Mouse (Mus musculus) CH12.LX (cell line): ENCODE data around the gene Nags. TPM values are rescaled to one million over a fixed set of nuclear protein-coding genes. Genes with fewer than 3 reads are reported as not detected.

Experiments used
- DNase-seq: peaks from one replicate; pipeline ENCODE4 v3.0.0-alpha.2; 2013; ENCODE audit errors: extremely low read depth
- H3K27ac ChIP-seq: 2 replicates; pipeline ENCODE4 v1.5.1; 2012; ENCODE audit warnings: low read depth, mild to moderate bottlenecking, control low read depth, moderate library complexity; ENCODE audit not compliant: insufficient read depth
- H3K27me3 ChIP-seq: replicated peaks from 2 replicates; pipeline ENCODE3; 2012; ENCODE audit warnings: inconsistent platforms
- H3K36me3 ChIP-seq, 2 experiments: replicated peaks in 1 of 2; 2 replicates each; pipeline versions ENCODE3 to v1.6.1; 2012; ENCODE audit warnings: inconsistent platforms in 1 of 2, low read length in 1 of 2, mild to moderate bottlenecking in 1 of 2, mixed read lengths in 1 of 2, moderate library complexity in 1 of 2; ENCODE audit not compliant: control insufficient read depth in 1 of 2, insufficient read depth in 1 of 2
- H3K4me1 ChIP-seq, 2 experiments: 2 replicates each; pipeline ENCODE4 v1.6.1; 2012; ENCODE audit warnings: inconsistent platforms in 1 of 2, moderate library complexity in 1 of 2; ENCODE audit not compliant: insufficient read depth in 2 of 2, control insufficient read depth in 1 of 2
- H3K4me2 ChIP-seq: 2 replicates; pipeline ENCODE4 v1.6.1; 2012; ENCODE audit warnings: low read depth, mild to moderate bottlenecking, control low read depth; ENCODE audit not compliant: poor library complexity, insufficient read depth, severe bottlenecking
- H3K4me3 ChIP-seq, 3 experiments: fragments of 150-350 bp in 1 of 3; sonication (generic) in 1 of 3; replicated peaks in 1 of 3; 2 replicates each; pipeline versions ENCODE3 to v1.5.1; 2011 to 2012; ENCODE audit warnings: low read depth in 2 of 3, low read length in 2 of 3, mild to moderate bottlenecking in 2 of 3, moderate library complexity in 2 of 3, control low read depth in 1 of 3, improper control_type of control experiment in 1 of 3, inconsistent platforms in 1 of 3, mixed read lengths in 1 of 3; ENCODE audit not compliant: poor library complexity in 1 of 3
- H3K79me2 ChIP-seq: replicated peaks from 2 replicates; pipeline ENCODE4 v1.6.1; 2012; ENCODE audit warnings: mild to moderate bottlenecking, moderate library complexity; ENCODE audit not compliant: control insufficient read depth, poor library complexity, insufficient read depth, severe bottlenecking; ENCODE audit errors: extremely low read depth
- H3K9ac ChIP-seq: 2 replicates; pipeline ENCODE4 v1.6.1; 2012; ENCODE audit warnings: low read depth, mild to moderate bottlenecking, control low read depth, moderate library complexity; ENCODE audit not compliant: insufficient read depth
- H3K9me3 ChIP-seq: replicated peaks from 2 replicates; pipeline ENCODE3; 2012; ENCODE audit warnings: low read length, inconsistent platforms, mixed read lengths
- CHD1 ChIP-seq: IDR thresholded peaks from 2 replicates; pipeline ENCODE4 v1.6.1; 2012; ENCODE audit warnings: low read depth, low read length, improper control_type of control experiment, inconsistent platforms
- CHD2 ChIP-seq: IDR thresholded peaks from 2 replicates; pipeline ENCODE4 v1.6.1; 2011; ENCODE audit warnings: low read length, improper control_type of control experiment
- CTCF ChIP-seq, 2 experiments: IDR thresholded peaks in 1 of 2; conservative IDR thresholded peaks in 1 of 2; 2 replicates each; pipeline ENCODE4 v1.5.1; 2011 to 2012; ENCODE audit warnings: low read depth in 2 of 2, low read length in 2 of 2, improper control_type of control experiment in 1 of 2, inconsistent platforms in 1 of 2, mild to moderate bottlenecking in 1 of 2, moderate library complexity in 1 of 2
- ELF1 ChIP-seq: IDR thresholded peaks from 2 replicates; pipeline ENCODE4 v1.6.1; 2014; ENCODE audit warnings: low read depth, mild to moderate bottlenecking, inconsistent platforms, low read length, improper control_type of control experiment
- ETS1 ChIP-seq: conservative IDR thresholded peaks from 2 replicates; pipeline ENCODE4 v1.6.1; 2012; ENCODE audit warnings: low read depth, mild to moderate bottlenecking, inconsistent platforms, low read length, improper control_type of control experiment, moderate library complexity
- HCFC1 ChIP-seq: IDR thresholded peaks from 2 replicates; pipeline ENCODE4 v1.6.1; 2012; ENCODE audit warnings: low read depth, mild to moderate bottlenecking, inconsistent platforms, low read length, improper control_type of control experiment
- IRF4 ChIP-seq: IDR thresholded peaks from 2 replicates; pipeline ENCODE4 v1.6.1; 2014; ENCODE audit warnings: low read depth, mild to moderate bottlenecking, inconsistent platforms, low read length, improper control_type of control experiment
- JUND ChIP-seq: conservative IDR thresholded peaks from 2 replicates; pipeline ENCODE4 v1.6.1; 2011; ENCODE audit warnings: low read depth, low read length, improper control_type of control experiment
- KAT2A ChIP-seq: IDR thresholded peaks from 2 replicates; pipeline ENCODE4 v1.6.1; 2012; ENCODE audit warnings: low read length, improper control_type of control experiment, inconsistent platforms; ENCODE audit not compliant: insufficient replicate concordance
- MAFK ChIP-seq: IDR thresholded peaks from 2 replicates; pipeline ENCODE4 v1.6.1; 2011; ENCODE audit warnings: low read length, improper control_type of control experiment; ENCODE audit not compliant: insufficient replicate concordance
- MAX ChIP-seq: IDR thresholded peaks from 2 replicates; pipeline ENCODE4 v1.6.1; 2011; ENCODE audit warnings: low read length, improper control_type of control experiment
- MAZ ChIP-seq: IDR thresholded peaks from 2 replicates; pipeline ENCODE4 v1.6.1; 2012; ENCODE audit warnings: low read depth, mild to moderate bottlenecking, inconsistent platforms, low read length, improper control_type of control experiment, moderate library complexity
- MEF2A ChIP-seq: IDR thresholded peaks from 2 replicates; pipeline ENCODE4 v1.6.1; 2014; ENCODE audit warnings: low read depth, mild to moderate bottlenecking, inconsistent platforms, low read length, improper control_type of control experiment, borderline replicate concordance
- MXI1 ChIP-seq: IDR thresholded peaks from 2 replicates; pipeline ENCODE4 v1.6.1; 2011; ENCODE audit warnings: mild to moderate bottlenecking, low read depth, low read length, improper control_type of control experiment
- MYC ChIP-seq: IDR thresholded peaks from 2 replicates; pipeline ENCODE4 v1.6.1; 2011; ENCODE audit warnings: low read depth, mild to moderate bottlenecking, improper control_type of control experiment, low read length
- NELFE ChIP-seq: IDR thresholded peaks from 2 replicates; pipeline ENCODE4 v1.6.1; 2011; ENCODE audit warnings: low read depth, low read length, improper control_type of control experiment
- NRF1 ChIP-seq: IDR thresholded peaks from 2 replicates; pipeline ENCODE4 v1.6.1; 2014; ENCODE audit warnings: low read depth, mild to moderate bottlenecking, inconsistent platforms, low read length, improper control_type of control experiment, moderate library complexity
- PAX5 ChIP-seq: IDR thresholded peaks from 2 replicates; pipeline ENCODE4 v1.6.1; 2012; ENCODE audit warnings: low read length, inconsistent platforms, mixed read lengths
- POLR2A ChIP-seq: IDR thresholded peaks from 2 replicates; pipeline ENCODE4 v1.6.1; 2011; ENCODE audit warnings: low read depth, mild to moderate bottlenecking, improper control_type of control experiment, low read length
- POLR2AphosphoS2 ChIP-seq: IDR thresholded peaks from 2 replicates; pipeline ENCODE4 v1.6.1; 2011; ENCODE audit warnings: low read depth, low read length, improper control_type of control experiment
- RAD21 ChIP-seq: IDR thresholded peaks from 2 replicates; pipeline ENCODE4 v1.6.1; 2011; ENCODE audit warnings: low read depth, mild to moderate bottlenecking, low read length, improper control_type of control experiment, moderate library complexity
- RCOR1 ChIP-seq: conservative IDR thresholded peaks from 2 replicates; pipeline ENCODE4 v1.6.1; 2012; ENCODE audit warnings: low read depth, mild to moderate bottlenecking, inconsistent platforms, low read length, improper control_type of control experiment
- SIN3A ChIP-seq: IDR thresholded peaks from 2 replicates; pipeline ENCODE4 v1.6.1; 2012; ENCODE audit warnings: low read length, improper control_type of control experiment, inconsistent platforms
- SMC3 ChIP-seq: IDR thresholded peaks from 2 replicates; pipeline ENCODE4 v1.6.1; 2011; ENCODE audit warnings: low read depth, low read length, improper control_type of control experiment
- TBP ChIP-seq: conservative IDR thresholded peaks from 2 replicates; pipeline ENCODE4 v1.6.1; 2011; ENCODE audit warnings: low read depth, low read length, improper control_type of control experiment
- TCF12 ChIP-seq: IDR thresholded peaks from 2 replicates; pipeline ENCODE4 v1.6.1; 2014; ENCODE audit warnings: low read depth, mild to moderate bottlenecking, inconsistent platforms, low read length, improper control_type of control experiment
- USF1 ChIP-seq: IDR thresholded peaks from 2 replicates; pipeline ENCODE4 v1.6.1; 2014; ENCODE audit warnings: low read depth, mild to moderate bottlenecking, inconsistent platforms, low read length, improper control_type of control experiment
- USF2 ChIP-seq: conservative IDR thresholded peaks from 2 replicates; pipeline ENCODE4 v1.6.1; 2011; ENCODE audit warnings: low read depth, low read length, improper control_type of control experiment
- ZMIZ1 ChIP-seq: IDR thresholded peaks from 2 replicates; pipeline ENCODE4 v1.6.1; 2012; ENCODE audit warnings: low read depth, mild to moderate bottlenecking, inconsistent platforms, low read length, improper control_type of control experiment
- ZNF384 ChIP-seq: IDR thresholded peaks from 2 replicates; pipeline ENCODE4 v1.6.1; 2012; ENCODE audit warnings: low read depth, low read length, improper control_type of control experiment, inconsistent platforms
- dilution Hi-C: fragments of 300-500 bp; cut with MboI; formaldehyde crosslinking; loops from 2 replicates; pipeline ENCODE4 v1.14.3; 2020; ENCODE audit warnings: low sequenced_read_pairs; ENCODE audit not compliant: extremely low pct_unique_long_range_greater_than_20kb, extremely low pct_ligation_motif_present
- in situ Hi-C: fragments of 300-500 bp; cut with MboI; formaldehyde crosslinking; loops from 3 replicates; pipeline ENCODE4 v1.14.3; 2019; ENCODE audit warnings: low sequenced_read_pairs, low pct_ligation_motif_present, low pct_unique_long_range_greater_than_20kb, mixed read lengths
- polyA plus RNA-seq: library from polyadenylated mRNA; unstranded; fragments of >175 nt; gene quantifications from 2 replicates; pipeline ENCODE4 v1.2.1, GENCODE M21; 2012; ENCODE audit warnings: low read depth; ENCODE audit not compliant: insufficient read length
- total RNA-seq, 2 experiments: library from RNA; depleted of rRNA; stranded (reverse); fragments of 300-350 nt in 1 of 2; fragments of >200 nt in 1 of 2; gene quantifications; 2 replicates each; pipeline ENCODE4 v1.2.3; 2012 to 2014

Nags gene
- total and polyA plus RNA-seq, 3 experiments, result not detected

- TF ChIP-seq ZNF384 (no peak), MYC (peak; percentile 69; the same call in 1 of the 2 replicates), ETS1 (peak; percentile 17; the same call in 1 of the 2 replicates), JUND (no peak), KAT2A (0 out of 2 replicates have a peak, but pooled peaks have one; percentile 58), MAX (peak; percentile 32; the same call in 1 of the 2 replicates), ELF1 (peak; percentile 57; the same call in 1 of the 2 replicates), USF2 (no peak), MXI1 (peak; percentile 70), IRF4 (peak; percentile 62), SMC3 (no peak), PAX5 (no peak), HCFC1 (peak; percentile 63; the same call in 1 of the 2 replicates), TBP (peak; percentile 95), USF1 (no peak), SIN3A (peak; percentile 84), NELFE (peak; percentile 87), MAZ (peak; percentile 82), POLR2A (peak; percentile 94), ZMIZ1 (peak; percentile 92), NRF1 (peak; percentile 84), MEF2A (peak; percentile 56; the same call in 1 of the 2 replicates), CHD2 (peak; percentile 77), POLR2AphosphoS2 (peak; percentile 93), RAD21 (no peak), CTCF (conservative IDR thresholded peaks at IDR 0.05 in 1 of 2, IDR thresholded peaks at IDR 0.05 in 1 of 2; ENCODE audit: low read depth in 2 of 2, low read length in 2 of 2) (no peak; a peak in 1 of 4 replicates), RCOR1 (no peak), TCF12 (peak; percentile 94), CHD1 (no peak), MAFK (no peak)
- Histone ChIP-seq H3K4me3 (peak within 1 kb of the TSS; percentile 60 to 88 (median 81)), H3K4me1 (peaks cover 6 to 57% of the 10 kb centered on the region in 2 experiments), H3K27ac (peak within 1 kb of the TSS; percentile 83), H3K27me3 (no peaks in the 10 kb centered on the region), H3K36me3 (peaks cover 20 to 34% of the 10 kb centered on the region in 2 experiments), H3K9ac (peak within 1 kb of the TSS; percentile 86), H3K9me3 (no peaks in the 10 kb centered on the region), H3K79me2 (peaks cover 49% of the 10 kb centered on the region), H3K4me2 (peak within 1 kb of the TSS; percentile 83)
- dilution Hi-C loops (no loop called here), in situ Hi-C loops (no loop called here)
- DNase-seq, result peak; percentile 94
These were observed 39.6 kb downstream of the Nags start, which contains the start of gene Lsm12 for GRCm38 (mm10) chr11:102184646-102185495. TSS of gene Lsm12 (minus strand) at chr11:102185296.
